Mouse (Mus musculus) kidney, postnatal 10 days (tissue): Measurements from ENCODE around the gene Fam184a.
"Not testable (repeated sequence)": the region's sequence is repeated elsewhere in the genome, so short reads cannot be mapped to it uniquely, and the experiment has no call there.

Experiments
- DNase-seq: peaks from one replicate; pipeline ENCODE4 v3.0.0; 2021; ENCODE audit warnings: mixed read lengths

Fam184a gene

GRCm38 (mm10) chr10:53688952-53689584 is 61.9 kb downstream of the Fam184a start:
- DNase-seq = no peak

GRCm38 (mm10) chr10:53688533-53688932 is 62.4 kb downstream of the Fam184a start:
- DNase-seq = no peak

- DNase-seq = no peak
These were observed 63.0 kb downstream of the Fam184a start for GRCm38 (mm10) chr10:53687888-53688287.

- no peak for DNase-seq
These were observed 65.1 kb downstream of the Fam184a start for GRCm38 (mm10) chr10:53685806-53686205.

GRCm38 (mm10) chr10:53683226-53683625 is 67.7 kb downstream of the Fam184a start:
- DNase-seq = no peak

- DNase-seq = no peak
These were observed 71.0 kb downstream of the Fam184a start for GRCm38 (mm10) chr10:53679690-53680557.

GRCm38 (mm10) chr10:53661788-53662187 is 89.1 kb downstream of the Fam184a start:
- DNase-seq = no peak

- not testable (repeated sequence) for DNase-seq
These were observed 96.7 kb downstream of the Fam184a start for GRCm38 (mm10) chr10:53654239-53654638.

- DNase-seq = no peak
These were observed 100.2 kb downstream of the Fam184a start for GRCm38 (mm10) chr10:53650683-53651082.

- peak; percentile 59 for DNase-seq
These were observed 109.4 kb downstream of the Fam184a start for GRCm38 (mm10) chr10:53641507-53641906.

- DNase-seq = no peak
These were observed 115.5 kb downstream of the Fam184a start for GRCm38 (mm10) chr10:53635246-53635971.

- DNase-seq = no peak
These were observed 116.8 kb downstream of the Fam184a start for GRCm38 (mm10) chr10:53634160-53634559.

GRCm38 (mm10) chr10:53630339-53630738 is 120.6 kb downstream of the Fam184a start, which contains the start of gene Mcm9:
TSS of gene Mcm9 (minus strand) at chr10:53630439.
- DNase-seq = not testable (repeated sequence)

GRCm38 (mm10) chr10:53629918-53630250 is 121.0 kb downstream of the Fam184a start:
- DNase-seq = peak; percentile 99

GRCm38 (mm10) chr10:53629247-53629917 is 121.5 kb downstream of the Fam184a start:
- peak; percentile 97 for DNase-seq

GRCm38 (mm10) chr10:53615850-53616616 is 134.9 kb downstream of the Fam184a start:
- DNase-seq = no peak

GRCm38 (mm10) chr10:53613955-53614354 is 137.0 kb downstream of the Fam184a start:
- no peak for DNase-seq

GRCm38 (mm10) chr10:53612172-53612571 is 138.8 kb downstream of the Fam184a start:
- no peak for DNase-seq

GRCm38 (mm10) chr10:53608274-53608673 is 142.6 kb downstream of the Fam184a start:
- no peak for DNase-seq

- DNase-seq = no peak
These were observed 145.6 kb downstream of the Fam184a start for GRCm38 (mm10) chr10:53605328-53605727.

- peak; percentile 19 for DNase-seq
These were observed 152.1 kb downstream of the Fam184a start for GRCm38 (mm10) chr10:53598821-53599220.
